Mouse (Mus musculus): Measurements from ENCODE around the gene Wdr77. TPM values are rescaled to one million over a fixed set of nuclear protein-coding genes. Genes with fewer than 3 reads are reported as not detected.
"Not testable (repeated sequence)": the region's sequence is repeated elsewhere in the genome, so short reads cannot be mapped to it uniquely, and the experiment has no call there.

Gene Wdr77
- 40.0 and 44.0 TPM in 2 replicates for total RNA-seq (2017)

GRCm38 (mm10) chr3:105958974-105959580 lies at the start of gene Wdr77:
TSS of gene Wdr77 (plus strand) at chr3:105959369.
- ATAC-seq (replicated peaks in 1 of 2; ENCODE audit: insufficient read depth in 1 of 2, low FRiP score in 2 of 2, low TSS enrichment in 1 of 2, low read depth in 1 of 2, poor library complexity in 2 of 2, severe bottlenecking in 2 of 2), result peak; percentile 90 to 95

GRCm38 (mm10) chr3:105910519-105911190 lies 48.5 kb upstream of the Wdr77 start:
- ATAC-seq (replicated peaks in 1 of 2; ENCODE audit: insufficient read depth in 1 of 2, low FRiP score in 2 of 2, low TSS enrichment in 1 of 2, low read depth in 1 of 2, poor library complexity in 2 of 2, severe bottlenecking in 2 of 2), result peak; percentile 84 to 87

- ATAC-seq (replicated peaks in 1 of 2; ENCODE audit: insufficient read depth in 1 of 2, low FRiP score in 2 of 2, low TSS enrichment in 1 of 2, low read depth in 1 of 2, poor library complexity in 2 of 2, severe bottlenecking in 2 of 2), result no peak
Measured at GRCm38 (mm10) chr3:105912097-105912880, 46.9 kb upstream of the Wdr77 start.

- peak; percentile 19 to 48; a peak in 2 of 4 replicates for ATAC-seq (replicated peaks in 1 of 2; ENCODE audit: insufficient read depth in 1 of 2, low FRiP score in 2 of 2, low TSS enrichment in 1 of 2, low read depth in 1 of 2, poor library complexity in 2 of 2, severe bottlenecking in 2 of 2)
Measured at GRCm38 (mm10) chr3:105913839-105914681, 45.1 kb upstream of the Wdr77 start.

- ATAC-seq (replicated peaks in 1 of 2; ENCODE audit: insufficient read depth in 1 of 2, low FRiP score in 2 of 2, low TSS enrichment in 1 of 2, low read depth in 1 of 2, poor library complexity in 2 of 2, severe bottlenecking in 2 of 2), result no peak
Measured at GRCm38 (mm10) chr3:105915281-105915680, 43.9 kb upstream of the Wdr77 start.

- not testable (repeated sequence) for ATAC-seq (replicated peaks in 1 of 2; ENCODE audit: insufficient read depth in 1 of 2, low FRiP score in 2 of 2, low TSS enrichment in 1 of 2, low read depth in 1 of 2, poor library complexity in 2 of 2, severe bottlenecking in 2 of 2)
Measured at GRCm38 (mm10) chr3:105916455-105916854, 42.7 kb upstream of the Wdr77 start.

- 0 out of 4 replicates have a peak, but pooled peaks of 1 of the 2 experiments have one; percentile 11 for ATAC-seq (replicated peaks in 1 of 2; ENCODE audit: insufficient read depth in 1 of 2, low FRiP score in 2 of 2, low TSS enrichment in 1 of 2, low read depth in 1 of 2, poor library complexity in 2 of 2, severe bottlenecking in 2 of 2)
Measured at GRCm38 (mm10) chr3:105917656-105918354, 41.4 kb upstream of the Wdr77 start.

GRCm38 (mm10) chr3:105918355-105918745 lies 40.8 kb upstream of the Wdr77 start:
- no peak for ATAC-seq (replicated peaks in 1 of 2; ENCODE audit: insufficient read depth in 1 of 2, low FRiP score in 2 of 2, low TSS enrichment in 1 of 2, low read depth in 1 of 2, poor library complexity in 2 of 2, severe bottlenecking in 2 of 2)

GRCm38 (mm10) chr3:105920743-105921142 lies 38.4 kb upstream of the Wdr77 start:
- ATAC-seq (replicated peaks in 1 of 2; ENCODE audit: insufficient read depth in 1 of 2, low FRiP score in 2 of 2, low TSS enrichment in 1 of 2, low read depth in 1 of 2, poor library complexity in 2 of 2, severe bottlenecking in 2 of 2), result not testable (repeated sequence)

GRCm38 (mm10) chr3:105921959-105922358 lies 37.2 kb upstream of the Wdr77 start:
- peak in 1 of 2 experiments; percentile 19; a peak in 1 of 4 replicates for ATAC-seq (replicated peaks in 1 of 2; ENCODE audit: insufficient read depth in 1 of 2, low FRiP score in 2 of 2, low TSS enrichment in 1 of 2, low read depth in 1 of 2, poor library complexity in 2 of 2, severe bottlenecking in 2 of 2)

- no peak for ATAC-seq (replicated peaks in 1 of 2; ENCODE audit: insufficient read depth in 1 of 2, low FRiP score in 2 of 2, low TSS enrichment in 1 of 2, low read depth in 1 of 2, poor library complexity in 2 of 2, severe bottlenecking in 2 of 2)
Measured at GRCm38 (mm10) chr3:105924616-105925015, 34.6 kb upstream of the Wdr77 start.

- no peak for ATAC-seq (replicated peaks in 1 of 2; ENCODE audit: insufficient read depth in 1 of 2, low FRiP score in 2 of 2, low TSS enrichment in 1 of 2, low read depth in 1 of 2, poor library complexity in 2 of 2, severe bottlenecking in 2 of 2)
Measured at GRCm38 (mm10) chr3:105927561-105928194, 31.5 kb upstream of the Wdr77 start.

- no peak for ATAC-seq (replicated peaks in 1 of 2; ENCODE audit: insufficient read depth in 1 of 2, low FRiP score in 2 of 2, low TSS enrichment in 1 of 2, low read depth in 1 of 2, poor library complexity in 2 of 2, severe bottlenecking in 2 of 2)
Measured at GRCm38 (mm10) chr3:105928195-105928569, 31.0 kb upstream of the Wdr77 start.

- ATAC-seq (replicated peaks in 1 of 2; ENCODE audit: insufficient read depth in 1 of 2, low FRiP score in 2 of 2, low TSS enrichment in 1 of 2, low read depth in 1 of 2, poor library complexity in 2 of 2, severe bottlenecking in 2 of 2), result no peak
Measured at GRCm38 (mm10) chr3:105928781-105929180, 30.4 kb upstream of the Wdr77 start.

GRCm38 (mm10) chr3:105929821-105930220 lies 29.3 kb upstream of the Wdr77 start:
- ATAC-seq (replicated peaks in 1 of 2; ENCODE audit: insufficient read depth in 1 of 2, low FRiP score in 2 of 2, low TSS enrichment in 1 of 2, low read depth in 1 of 2, poor library complexity in 2 of 2, severe bottlenecking in 2 of 2), result no peak

GRCm38 (mm10) chr3:105931095-105931494 lies 28.1 kb upstream of the Wdr77 start:
- no peak for ATAC-seq (replicated peaks in 1 of 2; ENCODE audit: insufficient read depth in 1 of 2, low FRiP score in 2 of 2, low TSS enrichment in 1 of 2, low read depth in 1 of 2, poor library complexity in 2 of 2, severe bottlenecking in 2 of 2)
